Mouse (Mus musculus): ENCODE measurements around the gene Arhgef28.
A peak's percentile ranks its signal among the peaks of the same experiment; 100 is the strongest.

- TF ChIP-seq POLR2A (IDR thresholded peaks at IDR 0.05; ENCODE audit: borderline replicate concordance, insufficient read depth, low read length) = no peak
- peak; percentile 67 for TF ChIP-seq CTCF (IDR thresholded peaks at IDR 0.05; ENCODE audit: borderline replicate concordance, insufficient read depth, low read depth, low read length)
Observed at GRCm38 (mm10) chr13:98222848-98223247, 16.6 kb upstream of the Arhgef28 start.
